Mouse (Mus musculus) embryonic facial prominence, embryonic 14.5 days (tissue): Measurements from ENCODE around the gene Pex7. TPM values are rescaled to one million over a fixed set of nuclear protein-coding genes. Genes with fewer than 3 reads are reported as not detected.
A peak's percentile ranks its signal among the peaks of the same experiment; 100 is the strongest.

ENCODE experiments used
- ATAC-seq: fragments of 200-750 bp; cut with Nextera tagmentation; 2 replicates; pipeline ENCODE4 v1.8.0; 2017; ENCODE audit warnings: low read depth, moderate number of reproducible peaks, moderate TSS enrichment
- DNase-seq: peaks from one replicate; pipeline ENCODE4 v3.0.0-alpha.2; 2015; ENCODE audit warnings: low spot score
- H3K27ac ChIP-seq: fragments of 300-500 bp; sonication (generic); replicated peaks from 2 replicates; pipeline ENCODE4 v1.5.1; 2014; ENCODE audit warnings: low read depth, mild to moderate bottlenecking, low read length, moderate library complexity
- H3K27me3 ChIP-seq: fragments of 300-500 bp; sonication (generic); replicated peaks from 2 replicates; pipeline ENCODE4 v1.6.1; 2014; ENCODE audit warnings: low read length; ENCODE audit not compliant: control insufficient read depth, insufficient read depth
- H3K36me3 ChIP-seq: fragments of 300-500 bp; sonication (generic); 2 replicates; pipeline ENCODE4 v1.6.1; 2014; ENCODE audit warnings: low read length, mixed read lengths; ENCODE audit not compliant: control insufficient read depth, insufficient read depth
- H3K4me1 ChIP-seq: fragments of 300-500 bp; sonication (generic); 2 replicates; pipeline ENCODE4 v1.6.1; 2014; ENCODE audit warnings: antibody characterized with exemption, low read length; ENCODE audit not compliant: control insufficient read depth, insufficient read depth
- H3K4me2 ChIP-seq: fragments of 300-500 bp; sonication (generic); 2 replicates; pipeline ENCODE4 v1.6.1; 2014; ENCODE audit warnings: low read depth, mild to moderate bottlenecking, low read length, moderate library complexity, mixed read lengths
- H3K4me3 ChIP-seq: fragments of 300-500 bp; sonication (generic); 2 replicates; pipeline ENCODE4 v1.5.1; 2014; ENCODE audit warnings: low read depth, mild to moderate bottlenecking, low read length
- H3K9ac ChIP-seq: fragments of 300-500 bp; sonication (generic); 2 replicates; pipeline ENCODE4 v1.6.1; 2014; ENCODE audit warnings: low read depth, mild to moderate bottlenecking, low read length, moderate library complexity, mixed read lengths
- H3K9me3 ChIP-seq: fragments of 300-500 bp; sonication (generic); 2 replicates; pipeline ENCODE4 v1.6.1; 2016; ENCODE audit warnings: low read length; ENCODE audit not compliant: control insufficient read depth
- WGBS: fragments of 180-500 bp; shearing (Covaris S2); extraction: QIAGEN DNeasy Blood & Tissue Kit; methylation state at CpG from one replicate; pipeline ENCODE4 v1.1.7; 2014; 5-methylcytosine and 5-hydroxymethylcytosine counted together
- polyA plus RNA-seq: library from polyadenylated mRNA; unstranded; fragments of >200 nt; fragmentation: Nextera tagmentation; extraction: Ambion mirVana; gene quantifications from 2 replicates; pipeline ENCODE4 v1.2.1, GENCODE M21; 2014

Pex7 gene
- polyA plus RNA-seq = 28.6 and 29.6 TPM in 2 replicates

DNA sequence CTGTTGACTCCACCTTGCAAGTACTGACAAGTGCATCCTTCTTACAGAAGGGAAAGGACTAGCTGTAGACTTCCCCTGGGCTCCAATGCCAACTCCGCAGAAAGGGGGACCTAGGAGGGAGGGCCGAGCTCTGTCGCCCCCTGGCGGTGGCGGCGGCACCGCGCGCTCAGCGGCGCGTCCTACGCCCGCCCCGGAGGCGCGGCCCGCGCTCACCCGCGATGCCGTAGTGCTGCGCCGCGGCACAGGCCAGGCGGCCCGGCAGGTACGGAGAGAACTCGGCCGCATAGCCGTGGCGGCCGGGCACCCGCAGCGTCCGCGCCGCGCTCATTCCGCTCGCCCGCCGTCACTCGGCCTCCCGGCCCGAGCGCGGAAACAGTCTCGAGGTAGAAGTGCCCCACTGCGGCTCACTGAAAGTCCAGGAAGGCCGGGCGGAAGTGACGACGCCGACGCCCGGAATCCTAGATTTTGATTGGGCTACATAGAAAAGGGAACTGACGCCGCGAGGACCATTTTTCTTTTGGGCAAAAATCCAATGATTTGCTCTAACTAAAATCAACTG, at the start of gene Pex7:
TSS of gene Pex7 (minus strand) at position 444 of the 559 bp plus-strand sequence.
- peak within 1 kb of the TSS; percentile 91 for H3K27ac ChIP-seq
- no peaks in the 10 kb centered on the region for H3K4me1 ChIP-seq
- no peaks in the 10 kb centered on the region for H3K36me3 ChIP-seq
- peaks cover 4% of the 10 kb centered on the region; the same call in 1 of the 2 replicates for H3K27me3 ChIP-seq
- peak within 1 kb of the TSS; percentile 41 for H3K4me2 ChIP-seq
- WGBS = under 1% methylated on average over 34 of the region's 60 CpGs
- H3K4me3 ChIP-seq = peak within 1 kb of the TSS; percentile 51
- no peaks in the 10 kb centered on the region for H3K9me3 ChIP-seq
- ATAC-seq (peak; percentile 98), DNase-seq (peak; percentile 98)
- peak within 1 kb of the TSS; percentile 86 for H3K9ac ChIP-seq

DNA sequence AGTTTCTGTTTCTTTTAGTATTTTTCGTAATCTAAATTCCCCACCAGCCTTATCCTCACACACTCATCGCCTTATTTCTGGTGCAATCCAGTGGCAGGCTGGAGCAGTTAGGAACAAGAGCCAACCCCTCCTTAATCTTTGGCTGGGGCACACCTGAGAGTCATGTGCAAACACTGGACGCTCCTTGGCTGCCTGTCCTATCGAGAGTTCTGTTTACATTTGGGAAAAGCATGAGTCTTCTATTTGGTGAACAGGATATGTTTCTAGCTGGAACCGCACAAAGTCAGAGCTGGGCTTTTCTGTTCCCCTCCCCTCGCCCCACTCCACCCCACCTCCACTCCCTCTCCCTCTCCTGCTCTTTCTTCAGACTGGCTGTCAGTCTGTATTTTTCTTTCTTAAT, 49.3 kb upstream of the Pex7 start:
- DNase-seq (peak; percentile 53), ATAC-seq (0 out of 2 replicates have a peak, but pooled peaks have one; percentile 62)
- Histone ChIP-seq H3K4me3 (no peak overlapping the region), H3K27ac (no peak overlapping the region), H3K27me3 (no peaks in the 10 kb centered on the region), H3K9me3 (no peaks in the 10 kb centered on the region), H3K9ac (no peak overlapping the region), H3K4me2 (no peak overlapping the region), H3K36me3 (no peaks in the 10 kb centered on the region), H3K4me1 (peaks cover 14% of the 10 kb centered on the region; the same call in 1 of the 2 replicates)
- WGBS = 49% methylated on average over 6 of the region's 6 CpGs

DNA sequence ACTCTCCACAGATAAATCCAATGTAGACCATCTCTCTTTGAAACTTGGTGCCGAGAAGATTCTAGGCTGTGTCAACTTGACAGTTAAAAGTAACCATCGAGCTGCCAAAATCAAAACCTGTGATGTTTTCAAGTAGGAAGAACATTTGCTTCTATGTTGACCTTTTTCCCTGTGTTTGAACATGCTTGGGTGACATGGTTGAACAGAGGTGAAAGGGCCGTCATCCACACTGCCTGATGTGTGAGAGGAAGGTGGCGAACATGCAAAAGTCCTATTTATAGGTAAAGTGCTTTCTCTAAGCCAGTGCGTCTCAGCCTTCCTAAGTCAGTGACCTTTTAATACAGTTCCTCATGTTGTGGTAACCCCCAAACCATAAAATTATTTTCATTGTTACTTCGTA, 48.3 kb upstream of the Pex7 start:
- no peak overlapping the region for H3K9ac ChIP-seq
- no peaks in the 10 kb centered on the region for H3K36me3 ChIP-seq
- H3K4me2 ChIP-seq = no peak overlapping the region
- H3K4me1 ChIP-seq = peaks cover 12% of the 10 kb centered on the region; the same call in 1 of the 2 replicates
- no peak overlapping the region for H3K27ac ChIP-seq
- WGBS = 87% methylated on average over 6 of the region's 6 CpGs
- no peak overlapping the region for H3K4me3 ChIP-seq
- H3K9me3 ChIP-seq = no peaks in the 10 kb centered on the region
- no peaks in the 10 kb centered on the region for H3K27me3 ChIP-seq
- no peak for ATAC-seq
- no peak for DNase-seq

DNA sequence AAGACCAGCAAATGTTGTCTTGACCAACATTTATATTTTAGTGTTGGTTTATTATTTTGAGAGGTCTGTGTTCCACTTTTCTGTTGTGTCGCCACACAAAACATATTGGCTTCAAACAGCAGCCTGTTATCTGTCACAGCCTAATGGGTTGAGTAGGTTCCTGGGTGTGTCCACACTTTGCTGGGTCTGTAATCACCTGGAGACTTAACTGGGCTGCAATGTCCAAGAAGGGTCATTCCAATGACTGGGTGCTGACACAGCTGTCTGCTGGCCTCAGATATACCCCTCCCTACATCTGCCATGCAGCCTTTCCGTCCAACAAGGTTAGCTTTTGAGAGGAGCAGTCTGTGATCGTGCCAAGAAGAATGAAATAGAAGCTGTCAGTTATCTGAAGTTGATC, 47.1 kb upstream of the Pex7 start:
- Histone ChIP-seq H3K9me3 (no peaks in the 10 kb centered on the region), H3K36me3 (no peaks in the 10 kb centered on the region), H3K27ac (no peak overlapping the region), H3K27me3 (no peaks in the 10 kb centered on the region), H3K9ac (no peak overlapping the region), H3K4me3 (no peak overlapping the region), H3K4me1 (peaks cover 12% of the 10 kb centered on the region; the same call in 1 of the 2 replicates), H3K4me2 (no peak overlapping the region)
- DNase-seq (no peak), ATAC-seq (no peak)
- 71% methylated on average over 3 of the region's 3 CpGs for WGBS

DNA sequence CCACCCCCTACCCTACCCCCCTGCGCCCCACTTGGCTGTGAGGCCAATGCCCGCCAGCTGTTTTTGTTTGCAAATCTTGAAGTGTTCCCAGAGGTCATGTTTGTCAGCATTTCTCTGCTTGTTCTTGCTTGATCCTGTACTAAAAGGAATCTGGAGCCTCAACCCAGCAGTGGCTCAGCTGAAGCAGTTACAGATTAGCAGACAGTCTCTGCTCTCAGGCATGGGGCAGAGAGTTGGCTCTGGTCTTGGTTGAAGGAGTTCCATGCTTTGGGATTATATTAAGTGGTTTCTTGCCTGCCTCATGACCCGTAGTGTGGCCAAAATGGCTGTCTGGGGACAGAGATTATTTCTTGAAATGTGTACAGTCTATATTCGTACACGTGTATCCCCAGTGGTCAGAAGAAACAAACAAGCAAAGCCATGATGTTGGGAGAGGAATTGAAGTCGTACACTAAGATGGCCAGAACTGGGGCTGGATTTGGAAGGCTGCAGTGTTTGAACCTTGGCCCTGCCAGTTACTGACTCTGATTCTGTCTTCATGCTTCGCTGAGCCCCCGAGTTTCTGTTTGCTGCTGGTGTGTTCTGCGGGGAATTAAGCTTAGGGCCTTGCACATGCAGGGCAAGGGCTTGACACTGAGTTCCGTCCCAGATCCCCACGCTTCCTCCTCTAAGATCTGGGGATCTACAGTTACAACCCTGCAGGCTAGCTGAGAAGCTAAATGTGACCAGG, 45.7 kb upstream of the Pex7 start:
- H3K36me3 ChIP-seq = no peaks in the 10 kb centered on the region
- H3K4me3 ChIP-seq = no peak overlapping the region
- DNase-seq (no peak), ATAC-seq (no peak)
- H3K4me1 ChIP-seq = peaks cover 12% of the 10 kb centered on the region; the same call in 1 of the 2 replicates
- H3K9ac ChIP-seq = no peak overlapping the region
- no peak overlapping the region for H3K27ac ChIP-seq
- WGBS = 79% methylated on average over 11 of the region's 11 CpGs
- no peaks in the 10 kb centered on the region for H3K9me3 ChIP-seq
- H3K27me3 ChIP-seq = no peaks in the 10 kb centered on the region
- no peak overlapping the region for H3K4me2 ChIP-seq

DNA sequence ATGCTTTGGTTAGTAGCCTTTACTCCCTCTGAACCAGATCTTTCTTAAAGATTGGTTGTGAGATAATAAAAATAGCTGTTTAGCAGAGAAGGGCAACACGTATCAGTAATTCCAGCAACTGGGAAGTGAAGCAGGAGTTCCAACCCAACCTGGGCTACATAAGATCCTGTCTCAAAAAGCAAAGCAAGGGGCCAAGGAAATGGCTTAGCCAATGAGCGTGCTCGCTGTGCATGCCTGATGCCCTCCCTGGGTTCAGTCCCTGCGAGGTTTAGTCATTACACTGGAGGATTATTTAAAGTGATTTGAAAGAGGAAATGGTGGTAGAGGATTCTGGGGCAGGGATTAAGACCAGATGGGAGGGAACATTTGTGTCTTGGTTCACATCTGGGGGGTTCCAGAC, 41.6 kb upstream of the Pex7 start:
- no peaks in the 10 kb centered on the region for H3K36me3 ChIP-seq
- H3K27me3 ChIP-seq = no peaks in the 10 kb centered on the region
- no peak overlapping the region for H3K4me3 ChIP-seq
- WGBS = 61% methylated on average over 4 of the region's 4 CpGs
- no peak overlapping the region for H3K27ac ChIP-seq
- H3K9ac ChIP-seq = no peak overlapping the region
- H3K4me1 ChIP-seq = no peaks in the 10 kb centered on the region
- H3K4me2 ChIP-seq = no peak overlapping the region
- H3K9me3 ChIP-seq = no peaks in the 10 kb centered on the region
- ATAC-seq = no peak
- DNase-seq = no peak

DNA sequence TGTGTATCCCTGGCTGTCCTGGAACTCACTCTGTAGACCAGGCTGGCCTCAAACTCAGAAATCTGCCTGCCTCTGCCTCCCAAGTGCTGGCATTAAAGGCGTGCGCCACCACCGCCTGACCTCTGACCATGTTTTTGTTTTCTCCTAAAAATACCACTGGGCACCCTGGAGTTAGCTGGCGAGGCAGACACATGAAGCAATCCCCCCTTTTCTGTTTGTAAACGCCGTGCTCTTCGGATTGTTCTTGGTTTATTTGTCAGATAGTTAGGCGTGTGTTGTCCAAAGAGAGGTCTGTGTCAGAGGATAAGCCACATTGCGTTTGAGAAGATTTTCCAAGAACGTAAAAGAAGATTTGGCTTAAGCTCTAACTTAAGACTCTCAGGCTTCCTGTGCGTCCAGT, 40.9 kb upstream of the Pex7 start:
- Histone ChIP-seq H3K27ac (no peak overlapping the region), H3K9me3 (no peaks in the 10 kb centered on the region), H3K36me3 (no peaks in the 10 kb centered on the region), H3K9ac (no peak overlapping the region), H3K4me3 (no peak overlapping the region), H3K27me3 (no peaks in the 10 kb centered on the region), H3K4me1 (no peaks in the 10 kb centered on the region), H3K4me2 (no peak overlapping the region)
- WGBS = 91% methylated on average over 11 of the region's 11 CpGs
- ATAC-seq (no peak), DNase-seq (no peak)

DNA sequence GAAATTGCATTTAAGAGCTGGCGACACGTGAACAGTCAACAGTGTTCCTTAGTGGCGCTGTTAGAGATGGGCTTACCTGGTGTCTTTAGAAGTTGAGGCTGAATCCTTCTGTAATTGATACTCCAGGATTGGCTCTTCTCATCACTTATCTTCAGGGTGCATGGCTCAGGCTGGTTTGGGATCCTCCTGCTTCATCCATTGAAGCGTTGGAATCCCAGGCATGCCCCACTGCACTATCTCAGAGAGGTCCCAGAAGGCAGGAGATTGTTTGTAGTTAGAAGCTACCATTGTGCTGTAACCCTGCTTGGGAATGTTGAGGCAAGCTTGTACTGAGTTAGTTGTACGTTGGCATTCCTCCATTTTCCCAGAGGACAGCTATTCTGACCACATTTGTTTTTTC, 40.4 kb upstream of the Pex7 start:
- Histone ChIP-seq H3K9ac (no peak overlapping the region), H3K36me3 (no peaks in the 10 kb centered on the region), H3K4me2 (no peak overlapping the region), H3K27ac (no peak overlapping the region), H3K27me3 (no peaks in the 10 kb centered on the region), H3K4me1 (no peaks in the 10 kb centered on the region), H3K9me3 (no peaks in the 10 kb centered on the region), H3K4me3 (no peak overlapping the region)
- WGBS = 89% methylated on average over 5 of the region's 5 CpGs
- DNase-seq = no peak
- no peak for ATAC-seq

DNA sequence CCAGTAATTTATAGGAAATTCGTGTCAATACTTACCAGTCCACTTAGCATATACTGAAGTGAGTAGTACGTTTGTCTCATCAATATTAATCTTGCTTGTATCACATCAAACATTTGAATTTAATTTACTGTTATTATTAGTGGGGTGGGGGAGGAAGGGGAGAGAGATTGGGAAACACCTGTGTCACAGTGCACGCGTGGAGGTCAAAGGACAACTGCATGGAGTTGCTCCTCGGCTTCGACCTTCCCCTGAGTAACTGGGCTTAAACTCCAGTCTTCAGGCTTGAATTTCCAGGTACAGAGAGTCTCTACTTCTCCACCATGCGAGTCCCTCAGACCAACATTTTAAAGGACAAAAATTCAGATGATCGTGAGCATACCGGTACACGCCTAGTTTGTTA, 40.0 kb upstream of the Pex7 start:
- Histone ChIP-seq H3K36me3 (no peaks in the 10 kb centered on the region), H3K4me1 (no peaks in the 10 kb centered on the region), H3K27ac (no peak overlapping the region), H3K9me3 (no peaks in the 10 kb centered on the region), H3K4me2 (no peak overlapping the region), H3K9ac (no peak overlapping the region), H3K4me3 (no peak overlapping the region), H3K27me3 (no peaks in the 10 kb centered on the region)
- 89% methylated on average over 10 of the region's 10 CpGs for WGBS
- DNase-seq = no peak
- no peak for ATAC-seq
